ENCODE assay signal across 19 mouse cellular contexts in genomic region chr16:48678029-48678428, GRCm38 (mm10).
DNase-seq lines count a peak whose midpoint lies in the region; ATAC-seq lines count a peak whose summit lies in the region.
"Had no signal": no experiment of that assay in that cellular context is flagged by ENCODE, and none has a peak within 500 bp of the region (broad histone marks: within the 10 kb centered on the region; RNA-seq: fewer than 3 reads in every experiment).

No protein-coding gene starts in this region.

- no peaks in the 10 kb centered on the region for H3K36me3 ChIP-seq in midbrain, embryonic 11.5 days (ENCODE audit: control insufficient read depth, insufficient read depth, low read length)
- no peaks in the 10 kb centered on the region for H3K36me3 ChIP-seq in midbrain, embryonic 14.5 days (ENCODE audit: control insufficient read depth, insufficient read depth, low read length)
- no peaks in the 10 kb centered on the region for H3K36me3 ChIP-seq in limb, embryonic 10.5 days
- H3K36me3 ChIP-seq: embryonic facial prominence, embryonic 15.5 days; forebrain, embryonic 10.5 days; heart, embryonic 12.5 days; hindbrain, embryonic 10.5 days had no signal

- no peaks in the 10 kb centered on the region for H3K27me3 ChIP-seq in midbrain, embryonic 11.5 days (ENCODE audit: control insufficient read depth, insufficient read depth, low read length)
- H3K27me3 ChIP-seq in midbrain, embryonic 14.5 days (ENCODE audit: control insufficient read depth, insufficient read depth, low read length): no peaks in the 10 kb centered on the region
- H3K27me3 ChIP-seq in limb, embryonic 10.5 days (ENCODE audit: low read depth, poor library complexity, severe bottlenecking): no peaks in the 10 kb centered on the region
- H3K27me3 ChIP-seq: embryonic facial prominence, embryonic 15.5 days; heart, embryonic 12.5 days had no signal

- H3K27ac ChIP-seq in midbrain, embryonic 11.5 days (ENCODE audit: low read depth, low read length): no peak overlapping the region
- no peak overlapping the region for H3K27ac ChIP-seq in midbrain, embryonic 14.5 days (replicated peaks; ENCODE audit: low read depth, low read length)
- no peak overlapping the region for H3K27ac ChIP-seq in limb, embryonic 10.5 days
- H3K27ac ChIP-seq: embryonic facial prominence, embryonic 15.5 days; forebrain, embryonic 10.5 days; hindbrain, embryonic 10.5 days; hindbrain, embryonic 14.5 days had no signal

- no peak for ATAC-seq in midbrain, embryonic 11.5 days (ENCODE audit: low FRiP score)
- ATAC-seq in midbrain, embryonic 14.5 days (ENCODE audit: low FRiP score, low TSS enrichment): no peak
- peak; percentile 70 for ATAC-seq in common myeloid progenitor, adult 5-6 weeks (replicated peaks; ENCODE audit: low read depth, poor library complexity, severe bottlenecking)
- ATAC-seq in megakaryocyte, adult 5-6 weeks (ENCODE audit: poor library complexity, severe bottlenecking): 0 out of 2 replicates have a peak, but pooled peaks have one; percentile 8
- ATAC-seq: forebrain, embryonic 14.5 days had no signal

- no peak overlapping the region for H3K9ac ChIP-seq in midbrain, embryonic 11.5 days (ENCODE audit: low read length)
- H3K9ac ChIP-seq in midbrain, embryonic 14.5 days (replicated peaks; ENCODE audit: low read length): no peak overlapping the region
- H3K9ac ChIP-seq: embryonic facial prominence, embryonic 15.5 days; heart, embryonic 12.5 days; hindbrain, embryonic 14.5 days had no signal

- H3K4me2 ChIP-seq in midbrain, embryonic 11.5 days: no peak overlapping the region
- H3K4me2 ChIP-seq in midbrain, embryonic 14.5 days (ENCODE audit: low read length): no peak overlapping the region
- H3K4me2 ChIP-seq: embryonic facial prominence, embryonic 15.5 days; heart, embryonic 12.5 days; hindbrain, embryonic 14.5 days had no signal

- no peaks in the 10 kb centered on the region for H3K9me3 ChIP-seq in midbrain, embryonic 11.5 days (ENCODE audit: control insufficient read depth, low read length)
- H3K9me3 ChIP-seq in midbrain, embryonic 14.5 days (ENCODE audit: control insufficient read depth, low read length): no peaks in the 10 kb centered on the region
- no peaks in the 10 kb centered on the region for H3K9me3 ChIP-seq in limb, embryonic 10.5 days (replicated peaks)
- H3K9me3 ChIP-seq: embryonic facial prominence, embryonic 15.5 days; forebrain, embryonic 10.5 days; heart, embryonic 12.5 days; hindbrain, embryonic 10.5 days had no signal

- no peak overlapping the region for H3K4me3 ChIP-seq in midbrain, embryonic 11.5 days (ENCODE audit: low read depth, low read length)
- H3K4me3 ChIP-seq in midbrain, embryonic 14.5 days (replicated peaks; ENCODE audit: low read depth, low read length): no peak overlapping the region
- no peak overlapping the region for H3K4me3 ChIP-seq in limb, embryonic 10.5 days
- H3K4me3 ChIP-seq: embryonic facial prominence, embryonic 15.5 days; erythroblast, embryonic 14.5 days; forebrain, embryonic 10.5 days; heart, embryonic 12.5 days; hindbrain, embryonic 10.5 days had no signal

- DNase-seq in midbrain, embryonic 11.5 days (ENCODE audit: low spot score, missing footprints): peak; percentile 14
- DNase-seq in midbrain, embryonic 14.5 days: no peak
- DNase-seq in limb, embryonic 10.5 days (ENCODE audit: low spot score): no peak
- no peak for DNase-seq in thymus, postnatal 36 days
- DNase-seq in frontal cortex, postnatal 36 days (ENCODE audit: low spot score in 2 of 2): no peak
- DNase-seq: adrenal gland, postnatal 14 days; cerebellum, adult 18-20 months; cerebellum, adult 9-11 months; cerebellum, postnatal 36 days; gastrocnemius, postnatal 14 days had no signal

- WGBS in midbrain, embryonic 11.5 days: 100% methylated on average over 1 of the region's 1 CpGs
- 88% methylated on average over 1 of the region's 1 CpGs for WGBS in midbrain, embryonic 14.5 days
- 96% methylated on average over 1 of the region's 1 CpGs for WGBS in limb, embryonic 10.5 days

- H3K4me1 ChIP-seq in midbrain, embryonic 11.5 days (ENCODE audit: control insufficient read depth, insufficient read depth, low read length): no peaks in the 10 kb centered on the region
- no peaks in the 10 kb centered on the region for H3K4me1 ChIP-seq in midbrain, embryonic 14.5 days (ENCODE audit: control insufficient read depth, insufficient read depth, low read length)
- no peaks in the 10 kb centered on the region for H3K4me1 ChIP-seq in limb, embryonic 10.5 days
- H3K4me1 ChIP-seq: embryonic facial prominence, embryonic 15.5 days; forebrain, embryonic 10.5 days; heart, embryonic 12.5 days; hindbrain, embryonic 10.5 days had no signal

Comparison
In these comparisons a context has a peak if more than half of its experiments do, and no peak if none do; other contexts are left out.
1. ATAC-seq: peak in common myeloid progenitor, adult 5-6 weeks (single experiment) and megakaryocyte, adult 5-6 weeks (single experiment); none in midbrain, embryonic 11.5 days (single experiment) and midbrain, embryonic 14.5 days (single experiment).